Mouse (Mus musculus) layer of hippocampus, postnatal 10 days (tissue): ENCODE results near the gene Tnfaip2. TPM values are rescaled to one million over a fixed set of nuclear protein-coding genes. Genes with fewer than 3 reads are reported as not detected.

ENCODE experiments used
- DNase-seq, 2 experiments: peaks; one replicate each; pipeline ENCODE4 v3.0.0; 2021; ENCODE audit warnings: low spot score in 2 of 2
- total RNA-seq, 2 experiments: library from RNA; stranded (reverse); gene quantifications; 2 replicates each; pipeline ENCODE4 v1.2.3; 2021

Tnfaip2 gene
- total RNA-seq, 2 experiments from 2014 or later = 0.62 to 0.71 TPM

DNA sequence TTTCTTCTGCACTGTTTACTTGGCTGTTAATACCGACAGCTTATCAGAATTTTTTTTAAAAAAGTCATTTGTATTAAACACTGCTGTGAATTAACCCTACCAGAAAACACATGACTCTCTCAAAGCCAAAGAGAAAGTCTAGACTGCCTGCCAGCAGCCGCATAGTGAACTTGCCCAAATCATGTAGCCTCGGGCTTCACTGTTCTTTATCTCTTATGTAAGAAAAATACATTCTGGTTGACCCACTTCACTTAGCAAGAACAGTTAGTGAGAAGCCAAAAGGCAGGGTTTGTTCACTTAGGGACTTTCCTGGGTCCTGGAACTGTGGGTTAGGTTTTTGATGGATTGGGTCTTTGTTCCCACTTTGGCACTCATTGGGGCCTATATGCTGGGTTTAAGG lies 29.5 kb downstream of the Tnfaip2 start:
- no peak for DNase-seq

DNA sequence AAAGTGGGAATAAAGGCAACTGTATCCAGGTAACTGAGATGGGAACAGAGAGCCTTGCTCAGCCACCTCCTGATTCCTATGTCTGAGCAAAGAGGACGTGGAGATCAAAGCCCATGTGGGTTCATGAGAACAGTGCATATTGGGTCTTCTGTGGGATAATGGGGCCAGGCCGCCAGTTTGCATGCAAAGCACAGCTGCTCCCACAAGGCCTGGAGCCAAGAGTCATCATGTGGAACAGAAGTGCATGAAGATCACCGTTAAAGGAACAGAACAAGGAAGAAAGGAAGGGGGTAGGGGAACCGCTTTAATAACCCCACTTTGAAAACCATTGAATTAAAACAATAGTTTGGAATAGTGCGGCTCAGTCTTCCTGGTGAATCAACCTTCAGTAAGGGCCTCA lies 30.6 kb downstream of the Tnfaip2 start:
- DNase-seq = peak in 1 of 2 experiments; percentile 42

DNA sequence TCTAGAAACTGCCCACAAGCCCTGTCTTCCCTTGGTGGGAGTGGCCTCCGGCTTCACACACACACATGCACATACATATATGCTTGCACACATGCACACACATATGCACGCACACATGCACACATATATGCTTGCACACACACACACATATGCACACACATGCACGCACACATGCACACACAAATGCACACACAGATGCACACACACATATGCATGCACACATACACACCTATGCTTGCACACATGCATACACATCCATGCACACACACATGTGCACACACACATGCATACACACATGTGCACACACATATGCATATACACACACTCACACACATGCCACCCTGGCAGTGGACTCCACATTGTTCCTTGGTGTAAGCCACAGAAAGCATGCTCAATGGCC lies 32.1 kb downstream of the Tnfaip2 start:
- DNase-seq = no peak

DNA sequence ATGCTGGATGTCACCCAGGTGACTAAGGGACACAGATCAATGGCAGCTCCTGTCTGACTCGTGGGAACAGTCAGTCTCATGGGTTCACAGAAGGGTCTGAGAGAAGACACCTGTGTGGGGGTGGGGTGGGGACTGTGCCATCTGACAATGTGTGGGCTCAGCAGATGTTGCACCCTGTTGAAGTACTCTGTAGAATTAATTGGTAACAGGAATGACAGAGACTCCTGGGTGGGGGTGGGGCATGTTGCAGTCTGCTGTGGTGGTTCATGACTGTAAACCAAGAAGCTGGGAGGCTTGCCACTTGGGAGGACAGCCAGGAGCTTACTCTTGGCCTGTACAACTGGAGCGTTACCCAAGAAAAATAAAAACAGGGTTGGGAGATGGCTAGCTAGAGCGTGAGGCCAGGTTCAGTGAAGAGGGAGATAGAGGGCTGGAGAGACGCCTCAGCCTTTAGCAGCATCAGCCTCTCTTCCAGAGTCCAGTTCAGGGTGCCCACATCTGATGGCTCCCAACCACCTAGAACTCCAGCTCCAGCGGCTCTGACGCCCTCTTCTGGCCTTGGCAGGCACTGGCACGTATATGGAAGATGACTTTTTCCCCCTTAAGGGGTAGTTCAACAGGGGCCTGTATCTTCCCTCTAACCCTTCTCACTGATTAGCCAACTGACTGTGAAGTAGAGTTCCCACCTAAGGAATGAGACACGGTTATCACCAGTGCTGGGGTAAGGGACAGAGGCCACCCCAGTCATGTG lies 32.8 kb downstream of the Tnfaip2 start:
- peak; percentile 70 to 77 for DNase-seq

DNA sequence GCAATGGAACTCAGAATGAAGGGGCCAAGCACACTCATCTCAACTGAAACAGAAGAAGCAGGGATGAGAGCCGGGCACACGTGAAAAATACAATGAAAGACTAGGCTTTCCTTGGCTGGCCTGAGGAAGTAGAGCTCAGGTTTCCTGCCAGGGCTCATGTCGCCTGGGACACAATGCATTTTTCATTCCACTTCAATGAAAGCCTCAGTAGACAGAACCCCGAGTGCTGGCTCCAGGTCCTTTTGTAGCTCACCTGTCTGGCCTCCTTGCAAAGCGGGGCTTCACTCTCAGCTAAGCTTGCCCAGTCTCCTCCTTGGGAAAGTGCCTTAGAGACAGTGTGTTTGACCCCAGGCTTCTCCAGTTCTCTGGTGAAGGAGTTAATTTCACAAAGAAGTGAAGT lies 36.7 kb downstream of the Tnfaip2 start:
- no peak for DNase-seq

DNA sequence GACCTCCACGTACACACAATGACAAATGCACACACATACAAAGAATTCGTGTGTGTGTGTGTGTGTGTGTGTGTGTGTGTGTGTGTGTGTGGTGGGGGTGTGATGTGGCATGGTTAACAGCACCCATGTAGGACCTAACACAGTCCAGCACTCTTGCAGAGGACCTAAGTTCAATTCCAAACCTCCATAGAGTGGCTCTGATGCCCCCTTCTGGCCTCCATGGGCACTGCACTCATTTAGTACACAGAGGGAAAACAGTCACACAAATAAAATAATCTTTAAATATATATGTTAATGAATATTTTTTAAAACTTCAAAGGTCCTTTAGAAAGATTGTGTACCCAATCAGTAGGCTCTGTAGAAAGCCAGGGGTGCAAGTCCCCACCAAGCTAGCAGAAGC lies 37.6 kb downstream of the Tnfaip2 start:
- DNase-seq = peak; percentile 61 to 62

DNA sequence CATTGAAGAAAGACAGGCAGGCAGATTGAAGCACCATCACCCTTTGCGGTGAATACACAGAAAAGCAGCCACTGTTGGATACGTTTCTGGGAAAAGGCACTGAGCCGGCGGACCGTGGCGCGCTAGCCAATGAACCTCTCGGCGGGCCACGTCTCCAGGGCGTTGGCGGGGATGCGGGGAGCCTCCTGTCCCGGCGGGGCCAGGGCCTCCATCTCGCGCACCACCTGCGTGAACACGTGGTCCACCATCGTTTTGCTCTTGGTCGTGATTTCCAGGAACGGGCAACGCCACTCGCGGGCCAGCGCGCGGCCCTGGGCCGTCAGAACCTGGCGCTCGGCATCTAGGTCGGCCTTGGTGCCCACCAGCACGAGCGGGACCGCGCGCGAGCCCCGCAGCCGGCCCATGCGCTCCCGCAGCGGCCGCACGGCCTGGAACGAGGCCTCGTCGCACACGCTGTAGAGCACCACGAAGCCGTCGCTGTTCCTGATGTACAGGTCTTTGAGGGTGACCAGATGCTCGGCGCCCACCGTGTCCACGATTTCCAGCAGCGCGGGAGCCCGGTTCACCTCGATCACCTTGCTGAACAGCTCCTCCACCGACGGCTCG lies 42.9 kb downstream of the Tnfaip2 start:
- peak in 1 of 2 experiments; percentile 31 for DNase-seq

DNA sequence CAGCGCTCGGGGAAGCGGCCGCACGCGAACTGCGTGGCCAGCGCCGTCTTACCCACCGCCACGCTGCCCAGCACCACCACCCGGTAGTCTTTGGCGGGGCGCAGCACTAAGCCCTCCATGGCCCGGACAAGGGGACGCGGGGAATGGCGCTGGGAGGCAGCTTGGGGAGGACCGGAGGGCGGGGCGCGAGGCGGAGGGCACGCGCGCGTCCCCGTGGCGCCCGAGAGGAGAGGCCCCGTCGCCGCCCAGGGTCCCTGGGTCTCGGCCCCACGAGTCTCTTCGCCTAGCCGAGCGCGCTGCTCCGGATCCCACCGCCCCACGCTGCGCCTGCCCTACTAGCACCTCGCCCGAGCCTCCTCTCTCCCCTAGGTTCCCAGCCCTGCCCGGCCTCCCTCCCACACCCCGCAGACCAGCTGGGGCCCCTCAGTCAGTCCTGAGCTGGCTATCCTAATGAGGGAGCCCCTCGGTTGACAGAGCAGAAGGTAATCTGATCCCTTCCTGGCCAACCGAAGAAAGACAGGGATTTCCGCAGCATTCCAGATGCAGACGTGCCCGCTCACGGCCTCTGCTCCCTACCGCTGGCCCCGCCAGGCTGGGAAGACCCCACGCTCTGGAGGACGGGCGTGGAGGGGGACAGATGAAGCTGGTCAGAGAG lies 43.5 kb downstream of the Tnfaip2 start, which contains the start of gene Gm266:
Gm266 (minus strand) TSS at position 172 of the 655 bp plus-strand sequence.
- peak in 1 of 2 experiments; percentile 42 for DNase-seq

DNA sequence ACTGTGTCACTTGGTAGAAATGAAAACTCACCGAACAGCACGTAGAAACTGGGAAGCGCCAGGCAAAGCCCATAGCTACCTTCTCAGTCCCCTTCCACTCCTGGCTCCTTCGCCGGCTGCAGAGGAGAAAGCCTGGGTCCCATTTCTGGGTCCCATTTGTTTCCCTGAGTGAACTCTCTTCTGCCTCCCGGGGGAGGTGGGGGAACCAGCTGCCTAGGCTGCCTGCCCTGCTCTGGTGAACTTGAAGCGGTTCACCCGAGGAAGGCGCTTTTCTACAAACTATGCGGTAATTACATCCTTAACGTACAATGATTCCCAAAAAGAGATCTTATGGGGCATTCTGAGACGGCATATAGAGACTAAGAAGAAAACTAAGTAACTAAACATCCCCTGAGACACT lies 44.2 kb downstream of the Tnfaip2 start:
- DNase-seq = no peak

DNA sequence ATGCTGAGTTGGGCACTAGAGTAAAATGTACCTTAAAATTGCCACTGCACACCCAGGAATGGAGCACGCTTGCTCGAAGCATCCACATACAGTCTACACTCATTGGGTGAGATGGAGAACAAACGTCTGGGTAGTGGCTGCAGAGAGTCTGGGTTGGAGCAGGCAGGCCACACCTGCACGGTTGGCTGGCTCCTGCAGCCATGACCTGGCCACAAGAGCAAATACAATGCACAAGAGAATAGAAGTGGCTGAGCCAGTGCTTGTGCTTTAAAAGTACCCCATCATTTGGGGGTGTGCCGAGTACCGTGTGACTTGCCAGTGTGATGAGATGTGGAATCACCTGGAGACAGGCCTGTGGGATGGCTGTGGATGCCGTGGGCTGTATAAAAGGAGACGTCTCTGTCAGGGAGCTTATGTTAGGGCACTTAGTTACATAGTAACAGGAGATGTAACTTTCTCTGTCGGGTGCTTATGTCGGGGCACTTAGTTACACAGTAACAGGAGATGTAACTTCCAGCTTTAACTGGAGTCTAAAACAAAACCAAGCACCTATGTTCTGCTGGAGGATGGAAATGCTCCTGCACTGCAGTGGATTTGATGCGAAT lies 47.1 kb downstream of the Tnfaip2 start:
- no peak for DNase-seq

DNA sequence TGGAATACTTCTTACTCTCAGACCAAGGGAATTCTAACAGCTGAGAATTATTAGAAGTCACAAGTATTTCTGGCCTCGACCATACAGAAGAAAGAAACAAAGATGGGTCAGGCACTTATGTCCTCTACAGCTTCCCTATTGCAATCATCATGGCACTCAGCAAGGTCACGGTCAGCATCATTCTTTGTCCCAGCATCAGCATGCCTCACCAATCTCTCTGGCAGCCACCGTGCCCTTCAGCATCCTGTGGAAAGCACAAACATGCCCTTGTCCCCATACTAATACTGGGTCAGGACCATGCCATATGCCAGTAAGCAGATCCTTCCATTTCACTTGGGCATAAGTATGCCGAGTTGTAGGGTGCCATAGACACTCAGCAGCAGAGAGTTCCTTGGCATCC lies 52.7 kb downstream of the Tnfaip2 start:
- no peak for DNase-seq

DNA sequence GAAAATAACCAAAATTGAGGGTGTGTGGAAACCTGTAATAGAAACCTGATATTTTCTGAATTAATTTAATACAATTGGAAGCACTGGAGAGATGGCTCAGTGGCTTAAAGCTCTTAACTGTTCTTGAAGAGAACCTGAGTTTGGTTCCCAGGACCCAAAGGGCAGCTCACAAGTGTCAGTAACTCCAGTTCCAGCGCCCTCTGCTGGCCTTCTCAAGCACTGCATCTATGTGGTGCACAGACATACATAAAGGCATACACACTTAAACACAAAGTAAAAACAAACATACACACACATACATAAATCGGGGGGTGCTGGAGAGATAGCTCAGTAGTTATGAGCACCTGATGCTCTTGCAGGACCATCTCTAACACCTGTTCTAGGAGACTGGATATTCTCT lies 54.8 kb downstream of the Tnfaip2 start:
- DNase-seq = no peak

DNA sequence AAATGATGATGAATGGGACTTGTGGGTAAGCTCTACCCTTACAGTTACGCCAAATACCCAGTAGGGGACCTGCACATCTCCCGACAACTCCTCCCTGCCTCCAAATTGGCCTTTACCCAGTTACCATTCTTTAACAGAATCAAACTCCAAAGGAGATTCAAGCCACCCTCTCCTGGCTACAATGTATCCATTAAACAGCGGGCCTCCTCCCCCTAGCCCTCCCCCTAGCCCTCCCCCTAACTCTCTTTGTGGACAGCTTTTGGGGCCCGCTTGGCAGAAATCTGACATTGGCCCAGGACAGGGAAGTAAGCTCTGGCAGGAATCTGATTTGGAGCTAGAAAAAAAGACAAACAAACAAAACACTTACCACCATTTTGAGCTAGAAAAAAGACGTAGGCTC lies 57.3 kb downstream of the Tnfaip2 start:
- peak in 1 of 2 experiments; percentile 27 for DNase-seq

DNA sequence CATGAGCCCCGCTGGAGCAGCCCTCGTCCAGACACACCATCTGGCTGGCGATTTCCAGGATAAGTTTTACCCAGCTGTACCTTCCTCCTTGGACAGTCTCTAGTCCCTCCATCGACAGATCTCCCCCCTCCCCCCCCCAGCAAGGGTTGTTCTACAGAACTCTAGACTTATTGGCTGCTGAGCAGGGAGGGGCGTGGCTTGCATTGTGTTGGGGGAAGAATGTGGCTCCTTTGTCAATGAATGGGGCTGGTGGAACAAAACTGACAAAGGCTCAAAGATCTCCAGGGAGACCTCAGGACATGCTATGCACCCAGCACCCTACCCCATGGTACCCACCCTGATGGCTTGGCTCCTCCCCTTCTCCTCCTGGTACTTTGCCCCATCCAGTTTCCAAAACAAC lies 58.5 kb downstream of the Tnfaip2 start:
- no peak for DNase-seq

DNA sequence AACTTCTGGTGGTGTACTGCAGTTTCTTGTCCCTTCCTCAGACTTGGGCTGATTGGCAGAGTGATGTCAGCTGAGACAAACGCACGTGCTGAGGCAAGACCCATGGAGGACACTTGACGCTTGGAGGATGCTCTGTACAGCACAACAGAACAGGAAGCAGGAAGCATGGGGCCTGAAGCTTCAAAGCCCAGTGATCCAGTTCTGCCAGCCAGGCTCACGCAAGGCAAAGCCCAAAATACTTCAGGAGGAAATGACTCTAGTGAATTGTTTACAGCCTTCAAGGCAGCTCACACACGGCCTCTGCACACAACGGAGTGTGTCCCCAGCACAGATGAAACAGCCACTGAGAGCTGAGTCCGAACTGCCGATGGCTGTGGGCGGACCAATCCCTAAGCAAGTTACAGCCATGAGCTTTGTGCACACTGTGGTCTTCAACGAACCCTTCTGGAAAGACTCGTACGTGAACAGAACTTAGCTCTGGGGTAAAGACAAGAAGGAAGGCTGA lies 60.8 kb downstream of the Tnfaip2 start:
- no peak for DNase-seq

DNA sequence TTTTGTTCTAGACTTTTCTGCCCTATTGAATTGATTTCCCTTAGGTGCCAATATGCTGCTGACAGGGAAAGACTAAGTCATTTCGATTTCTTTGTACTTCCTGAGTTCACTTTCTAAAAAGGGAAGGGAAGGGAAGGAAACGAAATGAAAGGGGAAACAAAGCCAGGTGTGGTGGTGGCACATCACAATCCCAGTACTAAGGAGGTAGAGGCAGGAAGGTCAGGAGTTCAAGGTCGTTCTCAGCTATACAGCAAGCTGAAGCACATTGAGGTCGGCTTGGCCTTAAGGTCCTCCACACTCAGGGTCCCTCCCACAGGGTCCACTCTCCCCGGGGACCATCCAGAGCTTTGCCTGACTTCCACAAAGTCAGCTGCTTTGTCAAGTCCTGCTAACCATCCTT lies 61.3 kb downstream of the Tnfaip2 start:
- DNase-seq = no peak

Other genes starting within 250 kb of the Tnfaip2 start
- gene Amn, start 171.4 kb upstream of the Tnfaip2 start, total RNA-seq = 10 to 100 TPM; 17.8 to 19.6 TPM
- gene Cdc42bpb, start 64.8 kb upstream of the Tnfaip2 start, total RNA-seq = 100 to 1,000 TPM; 138 to 143 TPM
- gene Lbhd2, start 35.7 kb upstream of the Tnfaip2 start, total RNA-seq = 1 to 10 TPM in 1 of 2 experiments, under 1 TPM in 1; 0.96 to 1.3 TPM
- 1 to 10 TPM in 1 of 2 experiments, under 1 TPM in 1; 0.41 to 1.1 TPM for gene Exoc3l4, start 25.5 kb upstream of the Tnfaip2 start, total RNA-seq
- 1 to 10 TPM; 6.8 to 7.5 TPM for gene Gm266, start 43.4 kb downstream of the Tnfaip2 start, total RNA-seq
- 100 to 1,000 TPM; 260 to 272 TPM for gene Eif5, start 95.5 kb downstream of the Tnfaip2 start, total RNA-seq
- 100 to 1,000 TPM; 139 to 153 TPM for gene Mark3, start 132.1 kb downstream of the Tnfaip2 start, total RNA-seq
- gene Ckb, start 229.9 kb downstream of the Tnfaip2 start, total RNA-seq = 1,000 to 10,000 TPM in 1 of 2 experiments, 100 to 1,000 TPM in 1; 969 to 1,026 TPM
- 10 to 100 TPM; 16.3 to 19.8 TPM for gene Trmt61a, start 235.6 kb downstream of the Tnfaip2 start, total RNA-seq